17 mouse cellular contexts compared by ENCODE assay signal in the genomic region with DNA sequence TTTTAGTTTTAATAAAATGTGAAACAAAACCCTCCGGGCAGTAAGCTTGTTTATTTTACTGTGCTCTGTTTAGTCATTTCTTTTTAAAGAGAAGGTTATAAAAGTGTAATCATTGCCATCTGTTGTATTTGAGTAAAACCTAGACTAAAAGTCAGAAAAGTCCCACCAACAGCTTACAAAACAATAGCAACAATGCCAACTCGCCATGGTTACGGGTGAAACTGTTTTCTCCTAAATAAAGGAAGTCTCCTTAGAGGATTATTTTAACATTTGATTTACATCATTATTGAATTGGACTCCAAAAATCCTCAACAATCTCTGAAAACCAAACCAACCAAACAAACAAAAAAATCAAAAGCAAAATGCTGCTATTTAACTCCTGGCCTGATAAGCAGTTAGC. TPM values are rescaled to one million over a fixed set of nuclear protein-coding genes. Genes with fewer than 3 reads are reported as not detected.
A peak's percentile ranks its signal among the peaks of the same experiment; 100 is the strongest.
DNase-seq lines count a peak whose midpoint lies in the region; ATAC-seq and TF ChIP-seq lines count a peak whose summit lies in the region.
"Had no signal": no experiment of that assay in that cellular context is flagged by ENCODE, and none has a peak within 500 bp of the region (broad histone marks: within the 10 kb centered on the region; RNA-seq: fewer than 3 reads in every experiment).

No protein-coding gene starts in this region.

- peak; percentile 8 for DNase-seq in kidney, postnatal 0 days (ENCODE audit: low spot score)
- DNase-seq in gastrocnemius, adult 2 months, result peak; percentile 65
- peak; percentile 6 for DNase-seq in lung, postnatal 14 days
- no peak for DNase-seq in liver
- no peak for DNase-seq in urinary bladder, adult 2 months (ENCODE audit: low spot score)
- DNase-seq: cerebellum, adult 11 months; cerebellum, postnatal 36 days; heart, adult 11 months; kidney, adult 8-10 months; retina, postnatal 1 day had no signal

- no peaks in the 10 kb centered on the region for H3K36me3 ChIP-seq in kidney, postnatal 0 days (ENCODE audit: insufficient read depth, low read length)
- no peaks in the 10 kb centered on the region for H3K36me3 ChIP-seq in kidney, embryonic 15.5 days
- H3K36me3 ChIP-seq: liver, embryonic 12.5 days; midbrain, embryonic 12.5 days; neural tube, embryonic 15.5 days had no signal

- H3K27ac ChIP-seq in kidney, postnatal 0 days, result no peak overlapping the region
- H3K27ac ChIP-seq in kidney, embryonic 15.5 days, result no peak overlapping the region
- H3K27ac ChIP-seq in brown adipose tissue, adult 24 weeks (replicated peaks; ENCODE audit: low read depth, low read length), result peak overlapping the region; percentile 43
- peak overlapping the region; percentile 71 for H3K27ac ChIP-seq in gastrocnemius, adult 2 months
- H3K27ac ChIP-seq: liver, embryonic 12.5 days; midbrain, embryonic 12.5 days; neural tube, embryonic 15.5 days had no signal

- TF ChIP-seq CTCF in kidney, postnatal 0 days (IDR thresholded peaks at IDR 0.05; ENCODE audit: low read depth), result no peak
- no peak for TF ChIP-seq CTCF in gastrocnemius, adult 2 months (IDR thresholded peaks at IDR 0.05)

- ATAC-seq in kidney, postnatal 0 days (replicated peaks; ENCODE audit: low FRiP score, low read depth), result no peak
- no peak for ATAC-seq in kidney, embryonic 15.5 days (replicated peaks; ENCODE audit: low FRiP score)
- ATAC-seq: CD4-positive, CD25-positive, alpha-beta regulatory T cell, adult 4 months; liver, embryonic 12.5 days had no signal

- no peak overlapping the region for H3K9ac ChIP-seq in kidney, postnatal 0 days (ENCODE audit: low read depth, low read length)
- no peak overlapping the region for H3K9ac ChIP-seq in kidney, embryonic 15.5 days
- H3K9ac ChIP-seq: liver, embryonic 12.5 days; midbrain, embryonic 12.5 days; neural tube, embryonic 15.5 days had no signal

- WGBS in kidney, postnatal 0 days, result 76% methylated on average over 3 of the region's 3 CpGs
- 79% methylated on average over 3 of the region's 3 CpGs for WGBS in kidney, embryonic 15.5 days

- H3K4me2 ChIP-seq in kidney, postnatal 0 days (ENCODE audit: low read length), result no peak overlapping the region
- H3K4me2 ChIP-seq in kidney, embryonic 15.5 days, result no peak overlapping the region
- H3K4me2 ChIP-seq: liver, embryonic 12.5 days; midbrain, embryonic 12.5 days; neural tube, embryonic 15.5 days had no signal

- no peak overlapping the region for H3K4me3 ChIP-seq in kidney, postnatal 0 days (replicated peaks; ENCODE audit: low read depth, low read length)
- H3K4me3 ChIP-seq in kidney, embryonic 15.5 days (replicated peaks), result no peak overlapping the region
- no peak overlapping the region for H3K4me3 ChIP-seq in brown adipose tissue, adult 24 weeks (ENCODE audit: insufficient read depth, low read depth, low read length)
- H3K4me3 ChIP-seq in gastrocnemius, adult 2 months, result no peak overlapping the region
- H3K4me3 ChIP-seq: liver, embryonic 12.5 days; midbrain, embryonic 12.5 days; neural tube, embryonic 15.5 days had no signal

- no peaks in the 10 kb centered on the region for H3K4me1 ChIP-seq in kidney, postnatal 0 days (replicated peaks; ENCODE audit: insufficient read depth, low read length)
- no peaks in the 10 kb centered on the region for H3K4me1 ChIP-seq in kidney, embryonic 15.5 days
- no peaks in the 10 kb centered on the region for H3K4me1 ChIP-seq in brown adipose tissue, adult 24 weeks (ENCODE audit: control insufficient read depth, insufficient read depth, insufficient read length, low read length)
- H3K4me1 ChIP-seq: liver, embryonic 12.5 days; midbrain, embryonic 12.5 days; neural tube, embryonic 15.5 days had no signal

- intact Hi-C loops in gastrocnemius, adult 2 months (cut with DNase I), result no loop called here

- no peaks in the 10 kb centered on the region for H3K27me3 ChIP-seq in kidney, postnatal 0 days (ENCODE audit: insufficient read depth, low read length)
- no peaks in the 10 kb centered on the region for H3K27me3 ChIP-seq in kidney, embryonic 15.5 days
- H3K27me3 ChIP-seq: liver, embryonic 12.5 days; midbrain, embryonic 12.5 days; neural tube, embryonic 15.5 days had no signal

- H3K9me3 ChIP-seq in kidney, postnatal 0 days (replicated peaks; ENCODE audit: low read length), result no peaks in the 10 kb centered on the region
- no peaks in the 10 kb centered on the region for H3K9me3 ChIP-seq in kidney, embryonic 15.5 days (replicated peaks)
- H3K9me3 ChIP-seq: liver, embryonic 12.5 days; midbrain, embryonic 12.5 days; neural tube, embryonic 15.5 days had no signal

RNA-seq across cellular contexts. Expression of a gene that starts 35.6 kb away (rescaled TPM):
- 0.18 TPM in 2 replicates for polyA plus RNA-seq in kidney, postnatal 0 days (2015; fragmentation: Nextera tagmentation; extraction: Ambion mirVana)
- polyA plus RNA-seq in kidney, embryonic 15.5 days (2015; fragmentation: Nextera tagmentation; extraction: Ambion mirVana), result 0.69 and 3.2 TPM in 2 replicates
- polyA plus RNA-seq in brown adipose tissue, adult 24 weeks (2012; ENCODE audit: insufficient read depth, insufficient read length, missing spikeins), result 1.4 TPM in 1 of 2 replicates, not detected in the other
- total RNA-seq in gastrocnemius, adult 2 months (2021), result 1 to 10 TPM; 1.1 to 1.7 TPM
- polyA plus RNA-seq in urinary bladder, adult 2 months (2012; rRNA removed), result 0.85 and 0.91 TPM in 2 replicates
- total RNA-seq: MEL had no signal
- polyA plus RNA-seq: CD4-positive, CD25-positive, alpha-beta regulatory T cell, adult 4 months had no signal

RNA-seq across cellular contexts. Expression of a gene that starts 55.7 kb away (rescaled TPM):
- polyA plus RNA-seq in kidney, postnatal 0 days (2015; fragmentation: Nextera tagmentation; extraction: Ambion mirVana), result 0.38 and 0.39 TPM in 2 replicates
- 1.9 and 2.0 TPM in 2 replicates for polyA plus RNA-seq in kidney, embryonic 15.5 days (2015; fragmentation: Nextera tagmentation; extraction: Ambion mirVana)
- 0.88 and 1.8 TPM in 2 replicates for polyA plus RNA-seq in brown adipose tissue, adult 24 weeks (2012; ENCODE audit: insufficient read depth, insufficient read length, missing spikeins)
- total RNA-seq in gastrocnemius, adult 2 months (2021), result 1 to 10 TPM; 1.6 to 3.3 TPM
- 32.3 and 39.4 TPM in 2 replicates for polyA plus RNA-seq in urinary bladder, adult 2 months (2012; rRNA removed)
- total RNA-seq: MEL had no signal
- polyA plus RNA-seq: CD4-positive, CD25-positive, alpha-beta regulatory T cell, adult 4 months had no signal

Comparison
In these comparisons a context has a peak if more than half of its experiments do, and no peak if none do; other contexts are left out.
1. DNase-seq: peak in kidney, postnatal 0 days (single experiment), gastrocnemius, adult 2 months (single experiment) and lung, postnatal 14 days (single experiment); none in liver (single experiment) and urinary bladder, adult 2 months (single experiment).
2. H3K27ac ChIP-seq: peak in brown adipose tissue, adult 24 weeks (single experiment) and gastrocnemius, adult 2 months (single experiment); none in kidney, postnatal 0 days (single experiment) and kidney, embryonic 15.5 days (single experiment).
3. RNA of a gene that starts 55.7 kb away (polyA plus RNA-seq): 32.3 to 39.4 TPM in urinary bladder, adult 2 months; 1.9 to 2.0 TPM in kidney, embryonic 15.5 days, 0.88 to 1.8 TPM in brown adipose tissue, adult 24 weeks and 0.38 to 0.39 TPM in kidney, postnatal 0 days; every median in the first group is over 10 times any median in the second.